Mouse (Mus musculus) forebrain, embryonic 10.5 days (tissue): Measurements from ENCODE around the gene Gas7. TPM values are rescaled to one million over a fixed set of nuclear protein-coding genes. Genes with fewer than 3 reads are reported as not detected.

Experiments used
- DNase-seq: peaks from one replicate; pipeline ENCODE4 v3.0.0-alpha.2; 2017; ENCODE audit warnings: low spot score; ENCODE audit errors: extremely low spot score
- H3K27ac ChIP-seq: fragments of 300-500 bp; sonication (generic); 2 replicates; pipeline ENCODE4 v1.5.1; 2016; ENCODE audit warnings: mild to moderate bottlenecking
- H3K27me3 ChIP-seq: fragments of 300-500 bp; sonication (generic); 2 replicates; pipeline ENCODE4 v1.6.1; 2016; ENCODE audit warnings: mild to moderate bottlenecking; ENCODE audit not compliant: poor library complexity, severe bottlenecking
- H3K36me3 ChIP-seq: fragments of 300-500 bp; sonication (generic); replicated peaks from 2 replicates; pipeline ENCODE4 v1.6.1; 2016; ENCODE audit warnings: mild to moderate bottlenecking, moderate library complexity
- H3K4me1 ChIP-seq: fragments of 300-500 bp; sonication (generic); 2 replicates; pipeline ENCODE4 v1.6.1; 2016
- H3K4me3 ChIP-seq: fragments of 300-500 bp; sonication (generic); 2 replicates; pipeline ENCODE4 v1.5.1; 2016; ENCODE audit warnings: mild to moderate bottlenecking, moderate library complexity
- H3K9me3 ChIP-seq: fragments of 300-500 bp; sonication (generic); 2 replicates; pipeline ENCODE4 v1.6.1; 2016; ENCODE audit warnings: mild to moderate bottlenecking, moderate library complexity
- WGBS: fragments of 180-500 bp; shearing (Covaris S2); methylation state at CpG from one replicate; pipeline ENCODE4 v1.1.7; 2016; 5-methylcytosine and 5-hydroxymethylcytosine counted together
- polyA plus RNA-seq: library from polyadenylated mRNA; unstranded; fragments of >200 nt; fragmentation: Nextera tagmentation; extraction: Ambion mirVana; gene quantifications from 2 replicates; pipeline ENCODE4 v1.2.1, GENCODE M21; 2016

Gas7 gene
- polyA plus RNA-seq, 1 experiment from 2014 or later = 3.1 TPM

DNA sequence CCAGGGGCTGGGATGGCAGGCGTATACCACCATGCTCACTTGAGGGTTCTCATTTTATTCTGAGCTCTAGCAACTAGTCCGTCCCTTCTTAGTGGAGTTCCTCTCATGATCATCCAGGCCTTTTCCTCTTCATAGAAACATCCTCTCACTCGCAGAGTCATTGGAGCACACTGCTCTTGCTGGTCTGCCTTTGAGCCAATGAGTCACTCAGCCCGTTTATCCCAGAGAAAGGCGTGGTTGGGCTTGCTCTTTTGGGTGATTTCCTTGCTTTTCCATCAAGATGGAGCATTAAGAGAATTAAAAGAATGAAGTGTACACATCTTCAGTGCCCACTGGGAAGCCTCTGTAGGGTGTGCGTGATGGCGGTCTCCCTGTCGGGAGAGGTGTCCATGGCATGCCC lies 206.2 kb downstream of the Gas7 start:
- no peak for DNase-seq
- Histone ChIP-seq H3K27me3 (no peaks in the 10 kb centered on the region), H3K4me1 (peaks cover 3% of the 10 kb centered on the region; the same call in 1 of the 2 replicates), H3K4me3 (no peak overlapping the region), H3K9me3 (no peaks in the 10 kb centered on the region), H3K36me3 (no peaks in the 10 kb centered on the region), H3K27ac (no peak overlapping the region)
- WGBS = 93% methylated on average over 8 of the region's 8 CpGs

DNA sequence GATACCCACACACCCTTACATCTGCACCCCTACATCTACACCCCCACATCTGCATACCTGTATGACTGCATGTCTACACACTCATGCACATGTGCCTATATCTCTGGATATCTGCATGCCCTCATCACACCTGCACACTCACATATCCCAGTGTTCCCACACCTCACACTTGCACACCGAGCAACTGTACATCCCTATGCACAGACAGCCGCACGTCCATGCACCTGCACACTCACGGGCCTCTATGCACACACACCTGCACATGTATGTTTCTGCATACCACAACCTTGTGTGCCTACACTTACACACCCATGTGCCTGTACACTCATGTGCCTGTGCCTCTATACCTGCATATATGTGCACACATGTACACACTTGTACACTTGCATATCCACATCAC lies 208.2 kb downstream of the Gas7 start:
- no peak for DNase-seq
- WGBS = 90% methylated on average over 4 of the region's 4 CpGs
- Histone ChIP-seq H3K36me3 (no peaks in the 10 kb centered on the region), H3K4me1 (no peaks in the 10 kb centered on the region), H3K9me3 (no peaks in the 10 kb centered on the region), H3K27me3 (no peaks in the 10 kb centered on the region), H3K27ac (no peak overlapping the region), H3K4me3 (no peak overlapping the region)

DNA sequence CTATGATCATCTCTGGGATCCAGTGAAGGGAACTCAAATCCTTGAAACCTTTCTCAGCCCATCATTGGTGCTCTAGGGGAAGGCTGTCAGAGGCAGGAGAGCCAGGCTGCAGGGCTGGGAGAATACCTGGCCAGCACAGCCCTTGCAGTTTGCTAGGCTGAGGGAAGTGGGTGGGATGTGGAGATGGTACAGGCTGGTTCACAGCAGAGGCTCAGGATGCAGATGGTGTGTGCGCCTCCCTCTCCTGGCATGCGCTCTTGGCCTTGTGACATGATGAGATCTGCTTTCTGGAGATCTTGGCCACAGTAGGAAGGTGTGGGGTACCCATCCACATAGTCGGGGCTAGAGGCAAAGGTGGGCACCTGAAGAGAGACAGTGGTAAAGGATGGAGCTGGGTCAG lies 209.0 kb downstream of the Gas7 start:
- Histone ChIP-seq H3K27ac (no peak overlapping the region), H3K4me3 (no peak overlapping the region), H3K9me3 (no peaks in the 10 kb centered on the region), H3K27me3 (no peaks in the 10 kb centered on the region), H3K4me1 (no peaks in the 10 kb centered on the region), H3K36me3 (no peaks in the 10 kb centered on the region)
- WGBS = 85% methylated on average over 3 of the region's 3 CpGs
- DNase-seq = no peak

DNA sequence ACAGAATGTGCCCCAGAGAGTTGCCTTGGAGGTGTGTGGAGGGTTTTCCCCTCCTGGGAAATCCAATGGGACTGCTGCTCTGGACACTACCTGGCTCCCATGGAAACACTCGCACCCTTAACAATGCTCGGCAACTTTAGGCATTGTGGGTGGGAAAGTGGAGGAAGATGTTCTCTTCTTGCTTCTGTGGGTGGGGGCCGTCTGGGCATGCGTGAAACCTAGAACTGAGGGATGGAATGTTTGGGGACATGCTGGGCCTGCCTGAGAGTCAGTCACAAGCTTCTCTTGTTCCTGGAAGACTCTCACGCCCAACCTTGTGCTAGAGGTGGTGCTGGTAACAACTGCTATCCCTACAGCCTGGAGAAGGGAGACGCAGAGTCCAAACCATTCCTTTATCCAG lies 209.7 kb downstream of the Gas7 start:
- H3K4me3 ChIP-seq = no peak overlapping the region
- DNase-seq = no peak
- H3K4me1 ChIP-seq = no peaks in the 10 kb centered on the region
- H3K27me3 ChIP-seq = no peaks in the 10 kb centered on the region
- 83% methylated on average over 6 of the region's 6 CpGs for WGBS
- H3K27ac ChIP-seq = no peak overlapping the region
- H3K9me3 ChIP-seq = no peaks in the 10 kb centered on the region
- no peaks in the 10 kb centered on the region for H3K36me3 ChIP-seq

DNA sequence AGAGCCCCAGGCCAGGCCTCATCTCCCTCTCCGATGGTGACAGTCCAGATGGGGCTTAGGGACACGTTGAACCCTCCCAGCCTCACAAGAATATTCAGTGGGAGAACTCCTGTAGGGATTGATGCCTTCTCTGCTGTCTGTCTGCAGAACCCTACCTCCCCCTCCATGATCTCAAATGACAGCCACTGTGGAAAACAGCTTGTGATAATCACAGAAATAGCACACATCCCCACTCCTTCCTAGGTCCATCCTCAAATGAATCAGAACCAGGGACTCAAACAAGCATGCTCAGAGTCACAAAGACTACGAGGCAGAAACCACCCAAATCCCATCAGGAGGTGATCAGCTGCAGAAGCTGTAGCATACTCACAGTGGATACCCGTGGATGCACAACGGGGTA lies 210.9 kb downstream of the Gas7 start:
- Histone ChIP-seq H3K4me1 (no peaks in the 10 kb centered on the region), H3K36me3 (no peaks in the 10 kb centered on the region), H3K27me3 (no peaks in the 10 kb centered on the region), H3K9me3 (no peaks in the 10 kb centered on the region), H3K4me3 (no peak overlapping the region), H3K27ac (no peak overlapping the region)
- no peak for DNase-seq
- 87% methylated on average over 5 of the region's 5 CpGs for WGBS

DNA sequence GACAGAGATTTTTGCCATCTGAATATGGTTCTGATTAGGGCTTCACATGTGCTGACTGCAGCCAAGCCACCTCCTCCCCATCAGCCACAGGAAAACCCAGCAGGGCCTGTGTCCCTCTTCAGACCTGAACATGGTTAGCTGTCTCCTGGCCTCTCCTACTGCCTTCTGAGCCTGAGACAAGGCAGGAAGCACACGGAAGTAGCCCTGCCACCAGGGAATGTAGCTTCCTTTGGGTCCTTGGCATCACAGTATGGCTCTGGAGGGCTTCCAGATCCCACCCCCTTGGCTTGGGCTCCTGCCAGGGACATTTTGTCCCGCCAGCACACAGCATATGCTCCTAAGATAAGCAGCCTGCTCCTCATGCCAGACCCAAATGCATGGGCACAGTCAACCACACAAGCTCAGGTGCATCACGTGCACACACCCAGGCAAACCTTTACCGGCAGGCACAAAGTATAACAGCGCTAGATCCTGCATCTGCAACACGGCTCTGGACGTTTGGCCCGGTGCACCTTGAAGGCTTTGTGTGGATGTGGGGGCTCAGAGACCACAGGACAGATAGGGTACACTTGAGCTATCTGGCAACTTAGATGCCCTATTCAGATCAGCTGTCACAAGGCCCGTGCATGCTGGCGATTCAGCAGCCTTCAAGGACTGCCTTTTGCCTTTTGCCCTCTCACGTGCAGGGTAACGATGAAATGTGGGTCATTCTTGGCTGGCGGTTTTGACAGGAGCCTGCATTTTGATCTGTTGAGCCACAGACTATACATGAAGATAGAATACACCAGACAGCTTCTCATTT lies 212.5 kb downstream of the Gas7 start:
- H3K4me1 ChIP-seq = no peaks in the 10 kb centered on the region
- no peak for DNase-seq
- no peaks in the 10 kb centered on the region for H3K36me3 ChIP-seq
- no peaks in the 10 kb centered on the region for H3K27me3 ChIP-seq
- H3K9me3 ChIP-seq = no peaks in the 10 kb centered on the region
- 87% methylated on average over 13 of the region's 13 CpGs for WGBS
- no peak overlapping the region for H3K27ac ChIP-seq
- H3K4me3 ChIP-seq = no peak overlapping the region

DNA sequence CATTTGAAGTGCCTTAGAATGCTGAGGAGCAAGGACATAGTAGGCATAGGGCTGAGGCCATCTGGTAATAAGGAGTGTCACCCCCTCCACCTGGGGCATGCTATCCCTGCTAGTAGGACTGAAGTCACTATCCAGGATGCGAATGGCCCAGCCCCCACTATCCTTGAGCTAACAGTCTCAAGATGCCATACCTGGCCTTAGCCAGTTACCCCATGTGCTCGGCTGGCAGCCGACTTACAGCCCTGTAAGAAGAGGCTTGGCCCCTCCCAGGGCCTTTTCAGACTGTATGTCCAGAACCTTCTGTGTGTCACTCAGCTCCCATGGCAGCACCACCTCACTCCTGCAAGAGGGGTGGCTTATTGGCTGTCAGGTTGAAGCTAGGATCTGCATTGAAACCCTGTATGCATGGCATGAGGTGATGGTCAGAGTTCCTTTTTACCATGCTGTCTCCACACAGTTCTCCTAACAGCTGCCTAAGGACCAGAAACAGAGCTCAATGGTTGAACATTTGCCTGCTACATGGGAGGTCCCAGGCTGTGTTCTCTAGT lies 213.3 kb downstream of the Gas7 start:
- no peak for DNase-seq

DNA sequence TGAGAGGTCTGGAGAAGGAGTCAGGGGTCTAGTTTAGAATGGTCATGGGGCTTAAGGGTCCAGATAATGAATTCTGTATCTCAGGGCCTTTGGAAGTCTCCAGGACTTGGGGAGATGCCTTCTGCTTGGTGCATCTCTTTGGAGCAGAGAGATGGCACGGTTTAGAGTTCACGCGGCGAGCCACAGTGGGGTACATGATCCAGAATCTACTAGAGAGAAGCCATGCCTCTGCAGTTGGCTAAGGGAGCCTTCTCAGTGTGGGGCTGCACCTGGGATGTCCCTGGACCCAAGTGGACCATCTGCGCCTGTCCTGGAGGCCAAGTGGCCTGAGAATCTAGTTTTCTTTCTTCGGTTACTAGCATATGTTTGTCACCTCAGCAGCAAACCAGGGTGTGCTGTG lies 214.8 kb downstream of the Gas7 start:
- Histone ChIP-seq H3K4me1 (no peaks in the 10 kb centered on the region), H3K27ac (no peak overlapping the region), H3K9me3 (no peaks in the 10 kb centered on the region), H3K4me3 (no peak overlapping the region), H3K27me3 (no peaks in the 10 kb centered on the region), H3K36me3 (no peaks in the 10 kb centered on the region)
- DNase-seq = no peak
- 95% methylated on average over 6 of the region's 6 CpGs for WGBS

More for the DNA sequence above, 213.3 kb downstream of the Gas7 start:
- H3K27ac ChIP-seq = no peak overlapping the region
- no peaks in the 10 kb centered on the region for H3K27me3 ChIP-seq
- WGBS = 92% methylated on average over 3 of the region's 3 CpGs
- no peak overlapping the region for H3K4me3 ChIP-seq
- H3K36me3 ChIP-seq = no peaks in the 10 kb centered on the region
- no peaks in the 10 kb centered on the region for H3K9me3 ChIP-seq
- H3K4me1 ChIP-seq = no peaks in the 10 kb centered on the region

DNA sequence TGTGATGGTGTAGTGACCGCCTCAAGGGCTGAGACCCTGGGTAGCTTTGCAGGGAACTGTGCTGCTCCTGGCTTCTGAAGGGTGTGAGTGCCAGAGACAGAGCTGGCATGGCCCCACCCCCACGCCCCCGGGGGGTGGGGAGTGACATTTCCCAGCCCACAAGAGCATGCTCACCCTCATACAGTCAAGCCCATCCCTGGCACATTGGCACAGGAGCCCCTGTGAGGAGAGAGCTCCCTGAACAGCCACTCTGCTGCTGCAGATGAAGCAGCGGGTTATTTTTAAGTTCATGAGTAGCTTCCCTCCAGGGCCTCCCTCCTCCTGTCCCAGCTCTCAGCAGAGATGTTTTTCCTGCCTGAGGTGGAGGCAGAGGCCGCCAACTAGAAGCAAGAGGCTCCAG lies 216.9 kb downstream of the Gas7 start:
- DNase-seq = no peak
- 74% methylated on average over 5 of the region's 5 CpGs for WGBS
- Histone ChIP-seq H3K9me3 (no peaks in the 10 kb centered on the region), H3K4me1 (no peaks in the 10 kb centered on the region), H3K27me3 (no peaks in the 10 kb centered on the region), H3K27ac (no peak overlapping the region), H3K36me3 (no peaks in the 10 kb centered on the region), H3K4me3 (no peak overlapping the region)

DNA sequence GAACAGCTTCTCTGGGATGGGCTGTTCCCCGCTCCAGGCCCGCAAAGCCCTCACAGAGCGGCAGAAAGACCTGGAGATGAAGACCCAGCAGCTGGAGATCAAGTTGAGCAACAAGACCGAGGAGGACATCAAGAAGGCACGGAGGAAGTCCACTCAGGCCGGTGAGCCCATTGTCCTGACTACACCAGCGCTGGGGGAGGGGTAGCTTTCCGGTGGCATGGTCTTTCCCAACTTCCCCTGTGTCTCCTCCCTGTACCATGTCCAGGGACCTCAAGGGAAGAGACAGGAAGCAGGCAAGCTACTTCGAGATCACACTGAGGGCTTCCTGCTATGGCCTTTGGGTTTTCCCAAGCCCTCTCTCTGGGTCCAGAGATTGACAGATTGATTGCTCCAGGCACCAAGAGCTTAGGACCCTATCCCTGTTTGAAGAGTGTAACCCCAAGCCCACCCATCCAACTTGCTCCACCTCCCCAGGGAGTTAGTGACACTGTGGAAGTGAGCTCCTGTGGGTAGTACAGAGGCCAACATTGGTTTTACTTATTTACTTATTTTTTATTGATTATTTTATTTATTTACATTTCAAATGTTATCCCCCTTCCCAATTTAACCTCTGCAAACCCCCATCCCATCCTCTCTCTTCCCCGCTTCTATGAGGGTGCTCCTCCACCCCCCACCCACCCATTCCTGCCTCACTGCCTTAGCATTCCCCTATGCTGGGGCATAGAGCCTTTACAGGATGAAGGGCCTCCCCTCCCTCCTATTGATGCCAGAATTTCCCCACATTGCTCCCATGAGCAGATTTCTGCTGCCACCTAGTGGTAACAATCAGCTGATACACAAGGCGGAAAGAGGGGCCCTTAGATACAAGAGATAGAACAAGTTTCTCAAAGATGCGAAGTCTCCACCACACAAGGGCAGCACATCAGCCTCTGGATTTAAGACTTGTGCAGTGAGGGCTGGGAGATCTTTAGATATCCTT lies 220.6 kb downstream of the Gas7 start:
- Histone ChIP-seq H3K4me1 (no peaks in the 10 kb centered on the region), H3K36me3 (no peaks in the 10 kb centered on the region), H3K27me3 (no peaks in the 10 kb centered on the region), H3K27ac (peak overlapping the region; percentile 20; the same call in 1 of the 2 replicates), H3K4me3 (no peak overlapping the region), H3K9me3 (no peaks in the 10 kb centered on the region)
- WGBS = 63% methylated on average over 12 of the region's 12 CpGs
- DNase-seq = peak; percentile 40

DNA sequence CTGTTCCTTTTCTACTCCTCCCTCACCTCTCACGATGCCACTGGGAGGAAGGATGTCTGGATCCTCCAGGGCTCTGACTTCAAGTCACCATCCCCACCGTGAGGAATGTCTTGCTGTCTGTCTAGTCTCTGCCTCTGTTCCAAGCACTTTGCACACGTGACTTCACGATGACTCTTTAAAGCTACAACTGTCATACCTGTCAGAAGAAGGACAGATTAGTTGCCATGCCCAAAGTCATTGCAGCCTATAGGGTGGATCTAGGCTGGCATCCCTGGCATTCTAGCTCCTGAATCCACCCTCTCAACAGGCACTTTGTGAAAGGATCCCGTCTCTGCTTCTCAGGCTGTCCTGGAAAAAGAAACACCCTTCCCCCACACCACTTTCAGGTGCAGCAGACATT lies 224.1 kb downstream of the Gas7 start:
- no peaks in the 10 kb centered on the region for H3K9me3 ChIP-seq
- no peaks in the 10 kb centered on the region for H3K36me3 ChIP-seq
- H3K4me3 ChIP-seq = no peak overlapping the region
- H3K27me3 ChIP-seq = no peaks in the 10 kb centered on the region
- H3K27ac ChIP-seq = no peak overlapping the region
- H3K4me1 ChIP-seq = no peaks in the 10 kb centered on the region
- no peak for DNase-seq
- 73% methylated on average over 5 of the region's 5 CpGs for WGBS

DNA sequence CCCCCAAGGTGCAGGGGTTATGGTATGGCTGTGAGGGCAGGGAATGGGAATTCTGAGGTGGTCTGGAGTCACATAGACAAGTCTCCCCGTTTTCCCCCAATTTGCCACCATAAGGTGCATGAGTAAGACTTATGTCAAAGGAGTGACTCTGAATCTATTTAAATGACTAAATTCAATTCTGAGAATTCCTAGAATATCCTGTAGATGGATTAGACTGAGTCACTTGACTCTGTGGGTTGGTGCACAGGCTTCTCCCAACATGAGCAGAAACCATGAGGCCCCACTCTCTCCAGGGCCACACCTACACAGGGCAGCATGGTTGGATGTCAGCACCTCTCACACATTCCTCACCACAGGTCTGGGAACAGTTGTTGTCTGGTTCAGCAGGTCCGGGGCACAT lies 224.7 kb downstream of the Gas7 start:
- DNase-seq = no peak
- Histone ChIP-seq H3K4me3 (no peak overlapping the region), H3K27me3 (no peaks in the 10 kb centered on the region), H3K36me3 (no peaks in the 10 kb centered on the region), H3K4me1 (no peaks in the 10 kb centered on the region), H3K27ac (no peak overlapping the region), H3K9me3 (no peaks in the 10 kb centered on the region)
- WGBS = 92% methylated on average over 2 of the region's 2 CpGs

DNA sequence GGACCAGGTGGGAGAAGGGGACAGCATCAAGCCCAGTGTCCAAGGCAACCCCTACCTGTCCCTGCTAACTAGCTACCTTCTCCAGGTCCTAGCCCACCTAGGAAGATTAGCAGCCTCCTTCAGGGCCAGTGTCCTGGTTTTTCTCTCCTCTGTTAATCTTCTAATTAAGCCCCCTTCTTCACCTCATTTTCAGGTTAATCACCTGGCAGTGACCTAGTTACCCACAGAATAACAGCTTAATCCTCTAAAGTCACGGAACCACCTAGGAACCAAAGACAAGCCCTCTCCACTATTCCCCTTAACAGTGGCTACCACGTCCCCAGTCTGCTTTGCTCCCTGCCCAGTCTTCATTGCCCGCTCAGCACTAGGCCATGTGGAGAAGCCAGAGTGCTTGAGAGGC lies 226.6 kb downstream of the Gas7 start:
- no peaks in the 10 kb centered on the region for H3K36me3 ChIP-seq
- no peaks in the 10 kb centered on the region for H3K27me3 ChIP-seq
- 74% methylated on average over 3 of the region's 3 CpGs for WGBS
- no peak for DNase-seq
- H3K9me3 ChIP-seq = no peaks in the 10 kb centered on the region
- no peak overlapping the region for H3K4me3 ChIP-seq
- no peak overlapping the region for H3K27ac ChIP-seq
- H3K4me1 ChIP-seq = 0 out of 2 replicates have a peak, but pooled peaks cover 4% of the 10 kb centered on the region
